Mouse (Mus musculus) kidney, adult 2 months (tissue): Measurements from ENCODE around the gene Cacna1s. TPM values are rescaled to one million over a fixed set of nuclear protein-coding genes. Genes with fewer than 3 reads are reported as not detected.

Experiments used
- DNase-seq: peaks from one replicate; pipeline ENCODE4 v3.0.0; 2021
- H3K27ac ChIP-seq: fragments of 200-500 bp; 2 replicates; pipeline ENCODE4 v1.5.1; 2012; ENCODE audit warnings: low read depth, low read length, control low read depth, inconsistent platforms; ENCODE audit not compliant: insufficient read depth
- H3K27me3 ChIP-seq: fragments of 200-500 bp; replicated peaks from 2 replicates; pipeline ENCODE4 v1.6.1; 2012; ENCODE audit warnings: mild to moderate bottlenecking, moderate library complexity, low read length, inconsistent platforms; ENCODE audit not compliant: control insufficient read depth, insufficient read depth
- H3K36me3 ChIP-seq: fragments of 200-500 bp; 2 replicates; pipeline ENCODE4 v1.6.1; 2012; ENCODE audit warnings: mild to moderate bottlenecking, moderate library complexity, low read length, inconsistent platforms; ENCODE audit not compliant: control insufficient read depth, insufficient read depth
- H3K4me1 ChIP-seq: fragments of 200-500 bp; 2 replicates; pipeline ENCODE4 v1.6.1; 2011; ENCODE audit warnings: low read length; ENCODE audit not compliant: control insufficient read depth, insufficient read depth
- H3K4me3 ChIP-seq: fragments of 200-500 bp; 2 replicates; pipeline ENCODE4 v1.5.1; 2011; ENCODE audit warnings: mild to moderate bottlenecking, low read depth, low read length, control low read depth; ENCODE audit not compliant: insufficient read depth
- CTCF ChIP-seq: fragments of 200-500 bp; conservative IDR thresholded peaks from 2 replicates; pipeline ENCODE4 v1.5.1; 2011; ENCODE audit warnings: low read depth, mild to moderate bottlenecking, control low read depth, low read length, moderate library complexity, mixed read lengths; ENCODE audit not compliant: insufficient read depth, insufficient read length
- POLR2A ChIP-seq: fragments of 200-500 bp; IDR thresholded peaks from one replicate; pipeline ENCODE4 v1.6.1; 2011; ENCODE audit warnings: low read depth, low read length, control low read depth
- WGBS: fragments of 180-500 bp; shearing (Covaris S2); methylation state at CpG from one replicate; pipeline ENCODE4 v1.1.7; 2018; 5-methylcytosine and 5-hydroxymethylcytosine counted together
- polyA plus RNA-seq: library from polyadenylated mRNA; depleted of rRNA; stranded (reverse); fragments of >200 nt; gene quantifications from 2 replicates; pipeline ENCODE4 v1.2.3, GENCODE M21; 2012

The Cacna1s gene
- polyA plus RNA-seq, 1 experiment, result 4.3 TPM

DNA sequence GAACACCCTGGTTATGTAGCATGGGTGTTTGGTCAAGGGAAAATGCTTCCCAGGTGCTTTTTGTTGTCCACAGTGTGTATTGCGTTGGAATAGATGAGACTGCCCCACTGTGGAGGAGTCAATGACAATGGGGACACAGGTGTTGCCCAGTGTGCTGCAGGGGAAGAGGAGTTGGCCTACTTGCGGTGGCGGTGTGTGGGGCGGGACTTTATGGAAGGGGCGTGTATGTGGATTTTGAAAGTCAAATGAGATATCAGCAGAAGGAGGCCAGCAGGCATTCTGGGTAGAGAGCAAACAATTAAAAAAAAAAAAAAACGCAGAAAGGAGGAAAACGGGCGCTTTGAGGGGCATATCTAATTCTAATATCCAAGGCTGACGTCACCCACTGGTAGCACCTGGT is 97.2 kb downstream of the Cacna1s start:
- TF ChIP-seq POLR2A (no peak), CTCF (no peak)
- H3K36me3 ChIP-seq, result no peaks in the 10 kb centered on the region
- WGBS, result 92% methylated on average over 9 of the region's 9 CpGs

DNA sequence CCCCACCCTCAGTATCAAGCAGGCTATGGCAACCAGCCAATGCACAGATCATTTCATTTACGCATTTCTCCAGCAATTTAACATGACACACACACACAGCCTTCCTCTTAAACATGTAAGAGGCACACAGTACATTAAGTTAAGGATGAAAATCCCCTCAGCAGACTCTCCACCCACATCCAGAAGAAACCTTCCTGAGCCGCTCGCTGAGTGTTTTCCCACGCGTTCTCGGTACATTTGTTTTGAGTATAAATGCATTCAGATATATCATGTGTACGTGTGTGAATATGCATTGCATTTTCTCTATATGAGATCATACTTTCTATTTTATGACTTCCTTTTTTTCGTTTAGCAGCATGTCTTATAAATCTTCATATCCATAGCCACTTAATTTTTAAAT is 98.8 kb downstream of the Cacna1s start:
- Histone ChIP-seq H3K36me3 (no peaks in the 10 kb centered on the region), H3K4me1 (no peaks in the 10 kb centered on the region)
- 84% methylated on average over 8 of the region's 8 CpGs for WGBS

More for the DNA sequence above, 97.2 kb downstream of the Cacna1s start:
- Histone ChIP-seq H3K4me3 (no peak overlapping the region), H3K27ac (no peak overlapping the region), H3K27me3 (no peaks in the 10 kb centered on the region), H3K4me1 (no peaks in the 10 kb centered on the region)
- DNase-seq, result no peak

DNA sequence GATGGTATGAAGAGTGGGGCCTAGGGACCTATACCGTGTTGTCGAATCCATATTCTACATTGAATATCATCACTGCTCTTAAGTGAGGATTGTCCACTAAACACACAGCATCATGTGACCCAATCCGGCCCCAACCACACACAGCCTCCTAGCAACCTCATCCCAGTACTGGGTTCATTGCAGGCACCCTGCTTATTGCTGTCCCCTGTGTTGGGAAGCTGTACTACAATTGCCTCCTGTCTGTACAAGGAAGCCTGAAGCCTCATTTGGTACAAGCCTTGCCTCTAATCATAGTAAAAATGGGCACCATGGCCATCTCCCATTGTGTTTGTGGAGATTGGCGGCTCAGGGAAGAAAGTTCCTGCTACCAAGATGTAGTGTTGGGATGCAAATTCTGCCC is 103.8 kb downstream of the Cacna1s start:
- H3K4me1 ChIP-seq, result no peaks in the 10 kb centered on the region
- DNase-seq, result no peak
- no peak overlapping the region for H3K27ac ChIP-seq
- no peak overlapping the region for H3K4me3 ChIP-seq
- 96% methylated on average over 4 of the region's 4 CpGs for WGBS
- no peaks in the 10 kb centered on the region for H3K36me3 ChIP-seq
- TF ChIP-seq CTCF, result no peak
- no peak for TF ChIP-seq POLR2A
- H3K27me3 ChIP-seq, result no peaks in the 10 kb centered on the region

More for the DNA sequence above, 98.8 kb downstream of the Cacna1s start:
- Histone ChIP-seq H3K27ac (no peak overlapping the region), H3K27me3 (no peaks in the 10 kb centered on the region), H3K4me3 (no peak overlapping the region)
- TF ChIP-seq CTCF, result no peak
- no peak for TF ChIP-seq POLR2A
- DNase-seq, result no peak

DNA sequence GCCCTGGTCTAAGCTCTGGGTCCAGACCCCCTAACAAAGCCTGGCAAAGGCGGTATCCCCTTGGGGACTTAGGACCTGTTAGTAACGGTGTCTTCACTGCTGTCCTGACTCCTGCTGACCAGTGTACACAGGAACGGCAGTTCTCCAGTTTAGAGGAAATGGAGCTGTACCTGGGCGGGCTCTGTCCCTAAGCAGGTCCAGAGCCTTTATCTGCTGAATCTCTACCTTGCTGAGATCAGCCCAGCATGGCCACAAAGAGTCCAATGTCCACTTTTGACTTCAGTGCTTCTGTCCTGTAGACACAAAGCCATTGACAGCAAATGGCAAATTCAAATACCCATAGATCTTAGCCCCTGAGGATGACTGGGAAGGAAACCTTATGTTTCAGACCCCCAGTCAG is 104.4 kb downstream of the Cacna1s start:
- Histone ChIP-seq H3K27ac (no peak overlapping the region), H3K36me3 (no peaks in the 10 kb centered on the region), H3K4me1 (no peaks in the 10 kb centered on the region), H3K4me3 (no peak overlapping the region), H3K27me3 (no peaks in the 10 kb centered on the region)
- 91% methylated on average over 4 of the region's 4 CpGs for WGBS
- no peak for TF ChIP-seq CTCF
- no peak for TF ChIP-seq POLR2A
- no peak for DNase-seq

DNA sequence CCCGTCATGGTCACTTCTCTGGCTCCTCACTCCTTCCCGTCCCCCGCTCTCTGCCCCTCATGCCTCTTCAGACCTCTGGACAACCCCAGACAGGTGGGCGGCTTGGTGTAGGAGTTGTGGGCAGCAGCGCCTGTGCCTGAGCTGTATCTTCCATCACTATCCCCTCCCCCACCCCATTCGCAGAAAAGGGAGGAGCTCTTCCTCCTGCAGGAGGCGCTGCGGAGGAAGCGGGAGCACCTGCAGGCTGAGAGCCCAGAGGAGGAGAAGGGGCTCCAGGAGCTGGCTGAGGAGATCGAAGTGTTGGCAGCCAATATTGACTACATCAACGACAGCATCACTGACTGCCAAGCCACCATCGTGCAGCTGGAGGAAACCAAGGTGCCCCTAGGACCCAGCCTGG is 107.3 kb downstream of the Cacna1s start:
- Histone ChIP-seq H3K36me3 (no peaks in the 10 kb centered on the region), H3K4me3 (no peak overlapping the region), H3K4me1 (no peaks in the 10 kb centered on the region), H3K27me3 (no peaks in the 10 kb centered on the region), H3K27ac (no peak overlapping the region)
- no peak for DNase-seq
- 60% methylated on average over 12 of the region's 12 CpGs for WGBS
- no peak for TF ChIP-seq POLR2A
- no peak for TF ChIP-seq CTCF

DNA sequence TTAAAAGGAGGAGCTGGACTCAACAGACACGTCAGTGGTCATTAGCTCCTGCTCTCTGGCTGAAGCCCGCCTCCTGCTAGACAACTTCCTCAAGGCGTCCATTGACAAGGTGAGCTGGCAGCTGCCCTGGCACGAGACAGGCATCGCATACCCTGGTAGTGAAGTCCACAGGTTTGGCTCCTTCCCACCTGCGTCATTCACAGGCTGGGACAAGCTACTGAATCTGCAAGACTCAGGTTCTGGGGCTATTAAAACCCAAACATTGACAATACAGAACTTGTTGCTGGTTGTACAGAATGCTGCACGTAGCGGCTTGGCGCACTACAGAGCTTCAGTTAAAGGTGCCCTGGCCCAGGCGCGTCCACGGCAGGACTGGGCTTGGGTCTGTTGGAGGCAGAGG is 107.7 kb downstream of the Cacna1s start:
- TF ChIP-seq CTCF (no peak), POLR2A (no peak)
- WGBS, result 90% methylated on average over 12 of the region's 12 CpGs
- H3K27me3 ChIP-seq, result no peaks in the 10 kb centered on the region
- no peak for DNase-seq
- H3K4me1 ChIP-seq, result no peaks in the 10 kb centered on the region
- no peak overlapping the region for H3K4me3 ChIP-seq
- H3K27ac ChIP-seq, result no peak overlapping the region
- no peaks in the 10 kb centered on the region for H3K36me3 ChIP-seq

DNA sequence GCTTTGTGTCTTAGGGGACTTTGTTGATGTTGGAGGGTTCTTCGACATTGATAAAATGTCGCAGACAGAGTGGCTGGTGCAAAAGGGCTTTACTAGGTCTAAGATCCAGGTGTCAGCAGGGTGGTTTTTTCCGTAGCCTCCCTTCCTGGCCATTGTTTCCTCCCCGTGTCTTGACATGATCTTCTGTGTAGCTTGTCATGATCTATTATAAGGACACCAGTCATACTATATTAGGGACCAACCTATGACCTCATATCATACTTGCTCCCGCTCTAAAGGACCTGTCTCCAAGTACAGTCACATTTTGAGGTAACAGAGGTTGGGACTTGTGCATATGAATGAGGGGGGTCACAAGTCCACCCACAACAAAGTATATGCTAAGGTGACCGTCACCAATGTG is 108.4 kb downstream of the Cacna1s start:
- Histone ChIP-seq H3K27ac (no peak overlapping the region), H3K4me1 (no peaks in the 10 kb centered on the region), H3K27me3 (no peaks in the 10 kb centered on the region), H3K36me3 (no peaks in the 10 kb centered on the region), H3K4me3 (no peak overlapping the region)
- 85% methylated on average over 6 of the region's 6 CpGs for WGBS
- no peak for DNase-seq
- no peak for TF ChIP-seq CTCF
- no peak for TF ChIP-seq POLR2A

DNA sequence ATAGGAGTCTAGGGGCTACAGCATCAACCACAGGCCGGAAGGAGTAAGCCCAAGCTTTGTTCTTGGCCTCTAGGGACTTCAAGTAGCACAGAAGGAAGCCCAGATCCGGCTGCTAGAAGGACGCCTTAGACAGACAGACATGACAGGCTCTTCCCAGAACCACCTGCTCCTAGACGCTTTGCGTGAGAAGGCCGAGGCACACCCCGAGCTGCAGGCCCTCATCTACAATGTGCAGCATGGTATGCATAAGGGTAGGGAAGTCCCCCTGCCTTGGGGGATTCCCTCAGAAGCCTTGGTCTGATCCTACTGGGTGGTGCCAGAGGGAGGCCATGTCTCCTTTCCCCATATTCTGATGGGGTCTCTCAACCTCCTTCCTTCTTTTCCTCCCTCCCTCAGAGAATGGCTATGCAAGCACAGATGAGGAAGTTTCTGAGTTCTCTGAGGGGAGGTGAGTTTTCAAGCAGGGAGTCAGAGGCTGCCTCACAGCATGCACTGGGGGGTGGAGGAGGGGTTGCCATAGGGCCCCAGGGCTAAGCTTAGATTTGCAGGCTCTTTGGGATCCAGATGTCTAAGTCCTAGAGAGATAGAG is 108.9 kb downstream of the Cacna1s start:
- Histone ChIP-seq H3K27me3 (no peaks in the 10 kb centered on the region), H3K4me3 (no peak overlapping the region), H3K27ac (no peak overlapping the region), H3K4me1 (no peaks in the 10 kb centered on the region), H3K36me3 (no peaks in the 10 kb centered on the region)
- 94% methylated on average over 7 of the region's 7 CpGs for WGBS
- TF ChIP-seq POLR2A, result no peak
- TF ChIP-seq CTCF, result no peak
- no peak for DNase-seq
